Mouse (Mus musculus) ES-E14 (cell line): ENCODE measurements around the gene Flrt1.

Source experiments
- CHD2 ChIP-seq: IDR thresholded peaks from 2 replicates; pipeline ENCODE4 v1.6.1; 2014; ENCODE audit warnings: mild to moderate bottlenecking, low read depth, low read length, inconsistent platforms
- HCFC1 ChIP-seq: IDR thresholded peaks from 2 replicates; pipeline ENCODE4 v1.6.1; 2012; ENCODE audit warnings: low read length, inconsistent platforms, borderline replicate concordance; ENCODE audit not compliant: insufficient read depth
- MAFK ChIP-seq: IDR thresholded peaks from 2 replicates; pipeline ENCODE4 v1.6.1; 2014; ENCODE audit warnings: mild to moderate bottlenecking, low read depth, low read length, inconsistent platforms; ENCODE audit not compliant: insufficient read depth
- ZC3H11A ChIP-seq: IDR thresholded peaks from 2 replicates; pipeline ENCODE4 v1.6.1; 2012; ENCODE audit warnings: low read depth, mild to moderate bottlenecking, inconsistent platforms, low read length, borderline replicate concordance
- ZNF384 ChIP-seq: IDR thresholded peaks from 2 replicates; pipeline ENCODE4 v1.6.1; 2012; ENCODE audit warnings: low read depth, low read length, inconsistent platforms

- TF ChIP-seq HCFC1, result no peak
- TF ChIP-seq ZNF384, result no peak
- no peak for TF ChIP-seq ZC3H11A
- TF ChIP-seq CHD2, result no peak
- no peak for TF ChIP-seq MAFK
Measured at GRCm38 (mm10) chr19:7148541-7149085, 43.1 kb upstream of the Flrt1 start.
